Mouse (Mus musculus): Measurements from ENCODE around the gene Fto. TPM values are rescaled to one million over a fixed set of nuclear protein-coding genes. Genes with fewer than 3 reads are reported as not detected.

The Fto gene
- total RNA-seq, 1 experiment, result 16.8 TPM

- Histone ChIP-seq H3K4me3 (ENCODE audit: insufficient read depth in 1 of 2, low read depth in 1 of 2, low read length in 2 of 2, poor library complexity in 1 of 2, severe bottlenecking in 1 of 2) (no peak overlapping the region), H3K9me3 (ENCODE audit: control insufficient read depth, insufficient read depth, low read depth, low read length) (no peaks in the 10 kb centered on the region), H3K4me1 (ENCODE audit: control insufficient read depth in 2 of 2, insufficient read depth in 2 of 2, low read length in 2 of 2, poor library complexity in 1 of 2) (peaks cover 0 to 2% of the 10 kb centered on the region in 2 experiments; a peak in 1 of 4 replicates), H3K36me3 (ENCODE audit: control insufficient read depth, insufficient read depth, low read length, poor library complexity, severe bottlenecking) (no peaks in the 10 kb centered on the region), H3K27ac (ENCODE audit: insufficient read depth, low read depth, low read length, poor library complexity, severe bottlenecking) (no peak overlapping the region), H3K9ac (ENCODE audit: insufficient read depth, low read depth, low read length, poor library complexity, severe bottlenecking) (no peak overlapping the region)
- in situ Hi-C loops (cut with MboI; ENCODE audit: low sequenced_read_pairs in 2 of 2, unreplicated experiment in 2 of 2), result loop anchor here (10.0 to 25.0 kb wide), 2 partner anchors 260 to 828 kb away; partner anchors contain the start of gene Irx5 (in 1 of the 2)
- TF ChIP-seq ZC3H11A (IDR thresholded peaks at IDR 0.05; ENCODE audit: borderline replicate concordance, low read depth, low read length) (no peak), MAFK (IDR thresholded peaks at IDR 0.05; ENCODE audit: insufficient read depth, low read depth, low read length) (no peak), CHD2 (IDR thresholded peaks at IDR 0.05; ENCODE audit: low read depth, low read length) (no peak), HCFC1 (IDR thresholded peaks at IDR 0.05; ENCODE audit: borderline replicate concordance, insufficient read depth, low read length) (no peak), ZNF384 (IDR thresholded peaks at IDR 0.05; ENCODE audit: low read depth, low read length) (no peak)
- DNase-seq (ENCODE audit: low read depth, low spot score), result no peak
Measured at GRCm38 (mm10) chr8:91534752-91535151, 221.4 kb downstream of the Fto start.

GRCm38 (mm10) chr8:91538109-91538508 lies 224.8 kb downstream of the Fto start:
- no peaks in the 10 kb centered on the region for H3K9me3 ChIP-seq (ENCODE audit: control insufficient read depth, insufficient read depth, low read depth, low read length)
- no peak overlapping the region for H3K9ac ChIP-seq (ENCODE audit: insufficient read depth, low read depth, low read length, poor library complexity, severe bottlenecking)
- DNase-seq (ENCODE audit: low read depth, low spot score), result no peak
- peaks cover 0 to 2% of the 10 kb centered on the region in 2 experiments; a peak in 1 of 4 replicates for H3K4me1 ChIP-seq (ENCODE audit: control insufficient read depth in 2 of 2, insufficient read depth in 2 of 2, low read length in 2 of 2, poor library complexity in 1 of 2)
- in situ Hi-C loops (cut with MboI; ENCODE audit: low sequenced_read_pairs in 2 of 2, unreplicated experiment in 2 of 2), result loop anchor here (10.0 to 25.0 kb wide), 2 partner anchors 257 to 824 kb away; partner anchors contain the start of gene Irx5 (in 1 of the 2)
- H3K4me3 ChIP-seq (ENCODE audit: insufficient read depth in 1 of 2, low read depth in 1 of 2, low read length in 2 of 2, poor library complexity in 1 of 2, severe bottlenecking in 1 of 2), result no peak overlapping the region
- no peak overlapping the region for H3K27ac ChIP-seq (ENCODE audit: insufficient read depth, low read depth, low read length, poor library complexity, severe bottlenecking)
- no peaks in the 10 kb centered on the region for H3K36me3 ChIP-seq (ENCODE audit: control insufficient read depth, insufficient read depth, low read length, poor library complexity, severe bottlenecking)
- TF ChIP-seq HCFC1 (IDR thresholded peaks at IDR 0.05; ENCODE audit: borderline replicate concordance, insufficient read depth, low read length), result no peak
- TF ChIP-seq ZC3H11A (IDR thresholded peaks at IDR 0.05; ENCODE audit: borderline replicate concordance, low read depth, low read length), result no peak
- TF ChIP-seq ZNF384 (IDR thresholded peaks at IDR 0.05; ENCODE audit: low read depth, low read length), result no peak
- TF ChIP-seq MAFK (IDR thresholded peaks at IDR 0.05; ENCODE audit: insufficient read depth, low read depth, low read length), result no peak
- no peak for TF ChIP-seq CHD2 (IDR thresholded peaks at IDR 0.05; ENCODE audit: low read depth, low read length)

- no peak overlapping the region for H3K27ac ChIP-seq (ENCODE audit: insufficient read depth, low read depth, low read length, poor library complexity, severe bottlenecking)
- H3K36me3 ChIP-seq (ENCODE audit: control insufficient read depth, insufficient read depth, low read length, poor library complexity, severe bottlenecking), result no peaks in the 10 kb centered on the region
- in situ Hi-C loops (cut with MboI; ENCODE audit: low sequenced_read_pairs in 2 of 2, unreplicated experiment in 2 of 2), result loop anchor here (10.0 to 25.0 kb wide), 2 partner anchors 256 to 823 kb away; partner anchors contain the start of gene Irx5 (in 1 of the 2)
- TF ChIP-seq CHD2 (IDR thresholded peaks at IDR 0.05; ENCODE audit: low read depth, low read length), result no peak
- H3K9me3 ChIP-seq (ENCODE audit: control insufficient read depth, insufficient read depth, low read depth, low read length), result no peaks in the 10 kb centered on the region
- H3K4me3 ChIP-seq (ENCODE audit: insufficient read depth in 1 of 2, low read depth in 1 of 2, low read length in 2 of 2, poor library complexity in 1 of 2, severe bottlenecking in 1 of 2), result no peak overlapping the region
- peaks cover 0 to 2% of the 10 kb centered on the region in 2 experiments; a peak in 1 of 4 replicates for H3K4me1 ChIP-seq (ENCODE audit: control insufficient read depth in 2 of 2, insufficient read depth in 2 of 2, low read length in 2 of 2, poor library complexity in 1 of 2)
- no peak overlapping the region for H3K9ac ChIP-seq (ENCODE audit: insufficient read depth, low read depth, low read length, poor library complexity, severe bottlenecking)
- no peak for DNase-seq (ENCODE audit: low read depth, low spot score)
Measured at GRCm38 (mm10) chr8:91538892-91539291, 225.6 kb downstream of the Fto start.

- H3K9ac ChIP-seq (ENCODE audit: insufficient read depth, low read depth, low read length, poor library complexity, severe bottlenecking), result no peak overlapping the region
- no peak for TF ChIP-seq MAFK (IDR thresholded peaks at IDR 0.05; ENCODE audit: insufficient read depth, low read depth, low read length)
- no peak for TF ChIP-seq ZC3H11A (IDR thresholded peaks at IDR 0.05; ENCODE audit: borderline replicate concordance, low read depth, low read length)
- TF ChIP-seq HCFC1 (IDR thresholded peaks at IDR 0.05; ENCODE audit: borderline replicate concordance, insufficient read depth, low read length), result no peak
- TF ChIP-seq CHD2 (IDR thresholded peaks at IDR 0.05; ENCODE audit: low read depth, low read length), result no peak
- no peak for TF ChIP-seq ZNF384 (IDR thresholded peaks at IDR 0.05; ENCODE audit: low read depth, low read length)
- DNase-seq (ENCODE audit: low read depth, low spot score), result no peak
- no peaks in the 10 kb centered on the region for H3K9me3 ChIP-seq (ENCODE audit: control insufficient read depth, insufficient read depth, low read depth, low read length)
- H3K27ac ChIP-seq (ENCODE audit: insufficient read depth, low read depth, low read length, poor library complexity, severe bottlenecking), result no peak overlapping the region
- H3K4me3 ChIP-seq (ENCODE audit: insufficient read depth in 1 of 2, low read depth in 1 of 2, low read length in 2 of 2, poor library complexity in 1 of 2, severe bottlenecking in 1 of 2), result no peak overlapping the region
- H3K36me3 ChIP-seq (ENCODE audit: control insufficient read depth, insufficient read depth, low read length, poor library complexity, severe bottlenecking), result no peaks in the 10 kb centered on the region
- in situ Hi-C loops (cut with MboI; ENCODE audit: low sequenced_read_pairs in 2 of 2, unreplicated experiment in 2 of 2), result loop anchor here (10.0 to 25.0 kb wide), 2 partner anchors 255 to 823 kb away; partner anchors contain the start of gene Irx5 (in 1 of the 2)
- no peaks in the 10 kb centered on the region for H3K4me1 ChIP-seq (ENCODE audit: control insufficient read depth in 2 of 2, insufficient read depth in 2 of 2, low read length in 2 of 2, poor library complexity in 1 of 2)
Measured at GRCm38 (mm10) chr8:91539586-91539985, 226.3 kb downstream of the Fto start.

- in situ Hi-C loops (cut with MboI; ENCODE audit: low sequenced_read_pairs in 2 of 2, unreplicated experiment in 2 of 2), result loop anchor here in 1 of 2 experiments (25.0 kb wide), 1 partner anchor 821 kb away; the partner anchor contains the start of gene Irx5
- H3K27ac ChIP-seq (ENCODE audit: insufficient read depth, low read depth, low read length, poor library complexity, severe bottlenecking), result no peak overlapping the region
- no peak overlapping the region for H3K4me3 ChIP-seq (ENCODE audit: insufficient read depth in 1 of 2, low read depth in 1 of 2, low read length in 2 of 2, poor library complexity in 1 of 2, severe bottlenecking in 1 of 2)
- no peak for DNase-seq (ENCODE audit: low read depth, low spot score)
- no peak overlapping the region for H3K9ac ChIP-seq (ENCODE audit: insufficient read depth, low read depth, low read length, poor library complexity, severe bottlenecking)
- H3K9me3 ChIP-seq (ENCODE audit: control insufficient read depth, insufficient read depth, low read depth, low read length), result no peaks in the 10 kb centered on the region
- H3K36me3 ChIP-seq (ENCODE audit: control insufficient read depth, insufficient read depth, low read length, poor library complexity, severe bottlenecking), result no peaks in the 10 kb centered on the region
- TF ChIP-seq ZNF384 (IDR thresholded peaks at IDR 0.05; ENCODE audit: low read depth, low read length) (no peak), MAFK (IDR thresholded peaks at IDR 0.05; ENCODE audit: insufficient read depth, low read depth, low read length) (no peak), CHD2 (IDR thresholded peaks at IDR 0.05; ENCODE audit: low read depth, low read length) (no peak), ZC3H11A (IDR thresholded peaks at IDR 0.05; ENCODE audit: borderline replicate concordance, low read depth, low read length) (no peak), HCFC1 (IDR thresholded peaks at IDR 0.05; ENCODE audit: borderline replicate concordance, insufficient read depth, low read length) (no peak)
- no peaks in the 10 kb centered on the region for H3K4me1 ChIP-seq (ENCODE audit: control insufficient read depth in 2 of 2, insufficient read depth in 2 of 2, low read length in 2 of 2, poor library complexity in 1 of 2)
Measured at GRCm38 (mm10) chr8:91541229-91541628, 227.9 kb downstream of the Fto start.
